Mouse (Mus musculus) limb, embryonic 13.5 days (tissue): ENCODE results near the gene Cbx7. TPM values are rescaled to one million over a fixed set of nuclear protein-coding genes. Genes with fewer than 3 reads are reported as not detected.

ENCODE experiments used
- ATAC-seq: fragments of 200-750 bp; cut with Nextera tagmentation; 2 replicates; pipeline ENCODE4 v1.8.0; 2017; ENCODE audit warnings: low read depth, moderate number of reproducible peaks, moderate TSS enrichment; ENCODE audit not compliant: low FRiP score
- H3K27ac ChIP-seq: fragments of 300-500 bp; sonication (generic); 2 replicates; pipeline ENCODE4 v1.5.1; 2015; ENCODE audit warnings: inconsistent platforms, mild to moderate bottlenecking, moderate library complexity
- H3K27me3 ChIP-seq: fragments of 300-500 bp; sonication (generic); 2 replicates; pipeline ENCODE4 v1.6.1; 2015; ENCODE audit warnings: mild to moderate bottlenecking, inconsistent platforms
- H3K36me3 ChIP-seq: fragments of 300-500 bp; sonication (generic); 2 replicates; pipeline ENCODE4 v1.6.1; 2015; ENCODE audit warnings: inconsistent platforms, mild to moderate bottlenecking, moderate library complexity
- H3K4me1 ChIP-seq: fragments of 300-500 bp; sonication (generic); 2 replicates; pipeline ENCODE4 v1.6.1; 2015; ENCODE audit warnings: inconsistent platforms
- H3K4me2 ChIP-seq: fragments of 300-500 bp; sonication (generic); replicated peaks from 2 replicates; pipeline ENCODE4 v1.6.1; 2015; ENCODE audit warnings: inconsistent platforms, mild to moderate bottlenecking, moderate library complexity
- H3K4me3 ChIP-seq: fragments of 300-500 bp; sonication (generic); 2 replicates; pipeline ENCODE4 v1.5.1; 2015; ENCODE audit warnings: moderate library complexity, mild to moderate bottlenecking, inconsistent platforms
- H3K9ac ChIP-seq: fragments of 300-500 bp; sonication (generic); 2 replicates; pipeline ENCODE4 v1.6.1; 2015; ENCODE audit warnings: mild to moderate bottlenecking, inconsistent platforms
- H3K9me3 ChIP-seq: fragments of 300-500 bp; sonication (generic); 2 replicates; pipeline ENCODE4 v1.6.1; 2016; ENCODE audit warnings: inconsistent platforms
- WGBS: fragments of 180-500 bp; shearing (Covaris S2); methylation state at CpG from one replicate; pipeline ENCODE4 v1.1.7; 2015; 5-methylcytosine and 5-hydroxymethylcytosine counted together
- microRNA-seq: library from miRNA; unstranded; fragments of <30 nt; microRNA quantifications from one replicate; pipeline ENCODE4, GENCODE M21; 2016
- polyA plus RNA-seq: library from polyadenylated mRNA; unstranded; fragments of >200 nt; fragmentation: Nextera tagmentation; extraction: Ambion mirVana; gene quantifications from 2 replicates; pipeline ENCODE4 v1.2.1, GENCODE M21; 2015

The Cbx7 gene
- polyA plus RNA-seq, 1 experiment from 2014 or later = 2.2 TPM

GRCm38 (mm10) chr15:79882623-79883267 is 88.2 kb downstream of the Cbx7 start:
- Histone ChIP-seq H3K9ac (peak overlapping the region; percentile 40), H3K27ac (peak overlapping the region; percentile 44; the same call in 1 of the 2 replicates), H3K27me3 (no peaks in the 10 kb centered on the region), H3K36me3 (no peaks in the 10 kb centered on the region), H3K4me1 (peaks cover 16% of the 10 kb centered on the region), H3K4me3 (peak overlapping the region; percentile 52), H3K9me3 (no peaks in the 10 kb centered on the region), H3K4me2 (peak overlapping the region; percentile 69)
- ATAC-seq = peak; percentile 10; the same call in 1 of the 2 replicates
- WGBS = 22% methylated on average over 19 of the region's 19 CpGs

- 75% methylated on average over 3 of the region's 3 CpGs for WGBS
- Histone ChIP-seq H3K27me3 (no peaks in the 10 kb centered on the region), H3K9ac (no peak overlapping the region), H3K4me3 (no peak overlapping the region), H3K27ac (no peak overlapping the region), H3K4me2 (no peak overlapping the region), H3K4me1 (peaks cover 16% of the 10 kb centered on the region), H3K9me3 (no peaks in the 10 kb centered on the region), H3K36me3 (no peaks in the 10 kb centered on the region)
- no peak for ATAC-seq
These were observed 90.4 kb downstream of the Cbx7 start for GRCm38 (mm10) chr15:79880477-79880876.

- Histone ChIP-seq H3K4me3 (no peak overlapping the region), H3K4me1 (peaks cover 16% of the 10 kb centered on the region), H3K27ac (peak overlapping the region; percentile 67; the same call in 1 of the 2 replicates), H3K4me2 (peak overlapping the region; percentile 14; the same call in 1 of the 2 replicates), H3K27me3 (no peaks in the 10 kb centered on the region), H3K9ac (0 out of 2 replicates have a peak overlapping the region, but pooled peaks have one; percentile 13), H3K9me3 (no peaks in the 10 kb centered on the region), H3K36me3 (no peaks in the 10 kb centered on the region)
- peak; percentile 31; the same call in 1 of the 2 replicates for ATAC-seq
- WGBS = 50% methylated on average over 13 of the region's 13 CpGs
These were observed 91.6 kb downstream of the Cbx7 start for GRCm38 (mm10) chr15:79879319-79879718.

GRCm38 (mm10) chr15:79878725-79879136 is 92.2 kb downstream of the Cbx7 start:
- peaks cover 16% of the 10 kb centered on the region for H3K4me1 ChIP-seq
- H3K27ac ChIP-seq = peak overlapping the region; percentile 67; the same call in 1 of the 2 replicates
- H3K9me3 ChIP-seq = no peaks in the 10 kb centered on the region
- WGBS = 70% methylated on average over 6 of the region's 6 CpGs
- H3K4me2 ChIP-seq = peak overlapping the region; percentile 14; the same call in 1 of the 2 replicates
- no peak overlapping the region for H3K9ac ChIP-seq
- H3K27me3 ChIP-seq = no peaks in the 10 kb centered on the region
- H3K4me3 ChIP-seq = no peak overlapping the region
- no peaks in the 10 kb centered on the region for H3K36me3 ChIP-seq
- no peak for ATAC-seq

GRCm38 (mm10) chr15:79875261-79875995 is 95.5 kb downstream of the Cbx7 start:
- no peak overlapping the region for H3K4me3 ChIP-seq
- peaks cover 8% of the 10 kb centered on the region for H3K4me1 ChIP-seq
- H3K9ac ChIP-seq = no peak overlapping the region
- 77% methylated on average over 18 of the region's 18 CpGs for WGBS
- ATAC-seq = no peak
- no peak overlapping the region for H3K4me2 ChIP-seq
- no peaks in the 10 kb centered on the region for H3K36me3 ChIP-seq
- H3K9me3 ChIP-seq = no peaks in the 10 kb centered on the region
- no peaks in the 10 kb centered on the region for H3K27me3 ChIP-seq
- no peak overlapping the region for H3K27ac ChIP-seq

- whole genome bisulfite sequencing = 72% methylated on average over 2 of the region's 2 CpGs
- no peak for ATAC-seq
These were observed 96.9 kb downstream of the Cbx7 start for GRCm38 (mm10) chr15:79873995-79874394.

GRCm38 (mm10) chr15:79873545-79873944 is 97.4 kb downstream of the Cbx7 start:
- H3K9ac ChIP-seq = no peak overlapping the region
- no peak overlapping the region for H3K4me2 ChIP-seq
- no peaks in the 10 kb centered on the region for H3K27me3 ChIP-seq
- no peaks in the 10 kb centered on the region for H3K36me3 ChIP-seq
- H3K4me3 ChIP-seq = no peak overlapping the region
- WGBS = 83% methylated on average over 8 of the region's 8 CpGs
- no peak for ATAC-seq
- no peaks in the 10 kb centered on the region for H3K4me1 ChIP-seq
- H3K27ac ChIP-seq = no peak overlapping the region
- peaks cover 5% of the 10 kb centered on the region; the same call in 1 of the 2 replicates for H3K9me3 ChIP-seq

More at GRCm38 (mm10) chr15:79873995-79874394, 96.9 kb downstream of the Cbx7 start:
- Histone ChIP-seq H3K27ac (no peak overlapping the region), H3K36me3 (no peaks in the 10 kb centered on the region), H3K4me1 (peaks cover 1% of the 10 kb centered on the region; the same call in 1 of the 2 replicates), H3K4me2 (no peak overlapping the region), H3K4me3 (no peak overlapping the region), H3K27me3 (no peaks in the 10 kb centered on the region), H3K9ac (no peak overlapping the region), H3K9me3 (peaks cover 4% of the 10 kb centered on the region; the same call in 1 of the 2 replicates)

- WGBS = 85% methylated on average over 3 of the region's 3 CpGs
These were observed 103.5 kb downstream of the Cbx7 start for GRCm38 (mm10) chr15:79867260-79868002.

More at GRCm38 (mm10) chr15:79867260-79868002, 103.5 kb downstream of the Cbx7 start:
- Histone ChIP-seq H3K36me3 (no peaks in the 10 kb centered on the region), H3K4me3 (no peak overlapping the region), H3K4me1 (no peaks in the 10 kb centered on the region), H3K9me3 (peaks cover 5% of the 10 kb centered on the region; the same call in 1 of the 2 replicates), H3K4me2 (no peak overlapping the region), H3K27ac (no peak overlapping the region), H3K27me3 (no peaks in the 10 kb centered on the region), H3K9ac (no peak overlapping the region)
- ATAC-seq = no peak

Small RNA genes within 50 kb of the gene (microRNA-seq; reads per million reads assigned to microRNA genes)
- 0.52 reads per million for gene Mir7213

Other genes starting within 250 kb of the Cbx7 start
- 5.5 and 7.8 TPM in 2 replicates for gene Sun2, start 228.6 kb downstream of the Cbx7 start, polyA plus RNA-seq
- 69.5 and 74.1 TPM in 2 replicates for gene Dnal4, start 193.3 kb downstream of the Cbx7 start, polyA plus RNA-seq
- gene Nptxr, start 166.4 kb downstream of the Cbx7 start, polyA plus RNA-seq = 2.7 and 2.9 TPM in 2 replicates
- gene Npcd, start 136.9 kb downstream of the Cbx7 start, polyA plus RNA-seq = 0.46 and 0.60 TPM in 2 replicates
- 45.4 and 54.5 TPM in 2 replicates for gene Cbx6, start 136.4 kb downstream of the Cbx7 start, polyA plus RNA-seq
- gene Apobec3, start 79.5 kb downstream of the Cbx7 start, polyA plus RNA-seq = 13.5 and 14.1 TPM in 2 replicates
- gene Pdgfb, start 43.9 kb upstream of the Cbx7 start, polyA plus RNA-seq = 3.0 and 3.2 TPM in 2 replicates
- 5.5 and 5.6 TPM in 2 replicates for gene Syngr1, start 120.2 kb upstream of the Cbx7 start, polyA plus RNA-seq
- 1,057 and 1,068 TPM in 2 replicates for gene Rpl3, start 120.7 kb upstream of the Cbx7 start, polyA plus RNA-seq
- gene Tab1, start 162.0 kb upstream of the Cbx7 start, polyA plus RNA-seq = 45.6 and 45.8 TPM in 2 replicates
- 6.0 and 6.1 TPM in 2 replicates for gene Mgat3, start 202.6 kb upstream of the Cbx7 start, polyA plus RNA-seq